Mouse (Mus musculus) large intestine, adult 2 months (tissue): ENCODE results near the gene Bcl7a. TPM values are rescaled to one million over a fixed set of nuclear protein-coding genes. Genes with fewer than 3 reads are reported as not detected.

Source experiments
- DNase-seq: peaks from one replicate; pipeline ENCODE4 v3.0.0-alpha.2; 2012; ENCODE audit warnings: low read depth, low spot score
- WGBS: fragments of 180-500 bp; shearing (Covaris S2); methylation state at CpG from one replicate; pipeline ENCODE4 v1.1.7; 2018; 5-methylcytosine and 5-hydroxymethylcytosine counted together
- polyA plus RNA-seq: library from polyadenylated mRNA; depleted of rRNA; stranded (reverse); fragments of >200 nt; gene quantifications from 2 replicates; pipeline ENCODE4 v1.2.3, GENCODE M21; 2012; rRNA removed

Bcl7a gene
- polyA plus RNA-seq, 1 experiment, result 4.1 TPM

GRCm38 (mm10) chr5:123398856-123399498 lies 55.3 kb downstream of the Bcl7a start:
- no peak for DNase-seq
- 57% methylated on average over 4 of the region's 4 CpGs for WGBS

GRCm38 (mm10) chr5:123404480-123404879 lies 60.8 kb downstream of the Bcl7a start:
- no peak for DNase-seq
- 85% methylated on average over 3 of the region's 3 CpGs for WGBS

GRCm38 (mm10) chr5:123406952-123407351 lies 63.3 kb downstream of the Bcl7a start:
- 48% methylated on average over 2 of the region's 2 CpGs for WGBS
- DNase-seq, result no peak

- WGBS, result 70% methylated on average over 3 of the region's 3 CpGs
- no peak for DNase-seq
Observed at GRCm38 (mm10) chr5:123408176-123408575, 64.5 kb downstream of the Bcl7a start.

- DNase-seq, result peak; percentile 86
- 22% methylated on average over 4 of the region's 4 CpGs for WGBS
Observed at GRCm38 (mm10) chr5:123412193-123412592, 68.6 kb downstream of the Bcl7a start.

GRCm38 (mm10) chr5:123413866-123414363 lies 70.3 kb downstream of the Bcl7a start:
- 11% methylated on average over 2 of the region's 2 CpGs for WGBS
- no peak for DNase-seq

- 31% methylated on average over 3 of the region's 3 CpGs for WGBS
Observed at GRCm38 (mm10) chr5:123416149-123416548, 72.5 kb downstream of the Bcl7a start.

GRCm38 (mm10) chr5:123416566-123417518 lies 73.2 kb downstream of the Bcl7a start:
- DNase-seq, result no peak
- WGBS, result 27% methylated on average over 8 of the region's 8 CpGs

More at GRCm38 (mm10) chr5:123416149-123416548, 72.5 kb downstream of the Bcl7a start:
- DNase-seq, result no peak

- 50% methylated on average over 2 of the region's 2 CpGs for WGBS
- DNase-seq, result no peak
Observed at GRCm38 (mm10) chr5:123423885-123424284, 80.3 kb downstream of the Bcl7a start.

Other genes with a start within 250 kb of the Bcl7a start
- gene Rhof, start 211.1 kb upstream of the Bcl7a start, polyA plus RNA-seq, result 52.1 and 55.0 TPM in 2 replicates
- gene Setd1b, start 201.6 kb upstream of the Bcl7a start, polyA plus RNA-seq, result 5.3 and 7.3 TPM in 2 replicates
- gene Psmd9, start 174.4 kb upstream of the Bcl7a start, polyA plus RNA-seq, result 22.0 and 25.6 TPM in 2 replicates
- gene Hpd, start 161.1 kb upstream of the Bcl7a start, polyA plus RNA-seq, result 42.3 and 60.9 TPM in 2 replicates
- gene Wdr66, start 91.7 kb upstream of the Bcl7a start, polyA plus RNA-seq, result 0.32 and 0.86 TPM in 2 replicates
- 17.6 and 36.3 TPM in 2 replicates for gene Mlxip, start 51.0 kb downstream of the Bcl7a start, polyA plus RNA-seq
- not detected in 2 replicates for gene Lrrc43, start 145.5 kb downstream of the Bcl7a start, polyA plus RNA-seq
- gene Il31, start 145.7 kb downstream of the Bcl7a start, polyA plus RNA-seq, result not detected in 2 replicates
- 0.07 and 0.10 TPM in 2 replicates for gene B3gnt4, start 166.6 kb downstream of the Bcl7a start, polyA plus RNA-seq
- 39.8 and 44.0 TPM in 2 replicates for gene Diablo, start 180.3 kb downstream of the Bcl7a start, polyA plus RNA-seq
- gene Gm49027, start 181.7 kb downstream of the Bcl7a start, polyA plus RNA-seq, result 4.1 and 6.3 TPM in 2 replicates
- 9.2 and 15.1 TPM in 2 replicates for gene Vps33a, start 229.2 kb downstream of the Bcl7a start, polyA plus RNA-seq